Mouse (Mus musculus): ENCODE measurements around the gene Traf1. TPM values are rescaled to one million over a fixed set of nuclear protein-coding genes. Genes with fewer than 3 reads are reported as not detected.

Traf1 gene
- polyA plus RNA-seq, 1 experiment from 2014 or later: 4.4 TPM

DNA sequence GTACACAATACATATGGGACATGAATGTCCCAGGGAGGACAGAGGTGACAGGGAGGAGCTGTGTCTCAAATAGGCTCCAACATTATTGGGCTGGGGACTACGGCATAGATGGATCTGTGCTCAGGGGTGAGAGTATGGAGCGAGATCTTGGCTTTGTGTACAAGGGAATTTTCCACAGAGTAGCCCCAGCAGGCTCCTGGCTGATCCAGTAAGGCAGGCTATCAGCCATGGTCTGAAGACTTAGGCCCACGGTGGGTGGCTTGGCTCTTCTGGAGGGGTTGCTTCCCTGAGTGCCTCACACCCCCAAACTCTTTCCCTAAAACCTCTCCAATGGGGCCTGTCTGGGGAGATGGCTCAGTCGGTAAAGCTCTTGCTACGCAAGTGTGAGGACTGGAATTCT, 21.3 kb downstream of the Traf1 start:
- Histone ChIP-seq H3K4me1 (ENCODE audit: control insufficient read depth, insufficient read depth, low read length) (0 out of 2 replicates have a peak, but pooled peaks cover 7% of the 10 kb centered on the region), H3K27me3 (ENCODE audit: control insufficient read depth, insufficient read depth, low read length) (no peaks in the 10 kb centered on the region), H3K9ac (replicated peaks; ENCODE audit: low read depth, low read length) (no peak overlapping the region), H3K36me3 (ENCODE audit: control insufficient read depth, insufficient read depth, low read length) (no peaks in the 10 kb centered on the region), H3K4me3 (ENCODE audit: low read depth, low read length) (no peak overlapping the region), H3K4me2 (ENCODE audit: low read depth, low read length) (no peak overlapping the region), H3K27ac (ENCODE audit: low read depth, low read length) (no peak overlapping the region), H3K9me3 (ENCODE audit: control insufficient read depth, low read length) (no peaks in the 10 kb centered on the region)
- no peak for ATAC-seq (ENCODE audit: low read depth)
- 73% methylated on average over 5 of the region's 5 CpGs for WGBS

- 0 out of 2 replicates have a peak, but pooled peaks cover 7% of the 10 kb centered on the region for H3K4me1 ChIP-seq (ENCODE audit: control insufficient read depth, insufficient read depth, low read length)
- H3K27me3 ChIP-seq (ENCODE audit: control insufficient read depth, insufficient read depth, low read length): no peaks in the 10 kb centered on the region
- H3K9ac ChIP-seq (replicated peaks; ENCODE audit: low read depth, low read length): no peak overlapping the region
- no peaks in the 10 kb centered on the region for H3K9me3 ChIP-seq (ENCODE audit: control insufficient read depth, low read length)
- no peak for ATAC-seq (ENCODE audit: low read depth)
- no peak overlapping the region for H3K27ac ChIP-seq (ENCODE audit: low read depth, low read length)
- no peak overlapping the region for H3K4me2 ChIP-seq (ENCODE audit: low read depth, low read length)
- H3K36me3 ChIP-seq (ENCODE audit: control insufficient read depth, insufficient read depth, low read length): no peaks in the 10 kb centered on the region
- WGBS: 71% methylated on average over 8 of the region's 8 CpGs
- no peak overlapping the region for H3K4me3 ChIP-seq (ENCODE audit: low read depth, low read length)
Measured at GRCm38 (mm10) chr2:34938269-34939208, 23.0 kb downstream of the Traf1 start.

DNA sequence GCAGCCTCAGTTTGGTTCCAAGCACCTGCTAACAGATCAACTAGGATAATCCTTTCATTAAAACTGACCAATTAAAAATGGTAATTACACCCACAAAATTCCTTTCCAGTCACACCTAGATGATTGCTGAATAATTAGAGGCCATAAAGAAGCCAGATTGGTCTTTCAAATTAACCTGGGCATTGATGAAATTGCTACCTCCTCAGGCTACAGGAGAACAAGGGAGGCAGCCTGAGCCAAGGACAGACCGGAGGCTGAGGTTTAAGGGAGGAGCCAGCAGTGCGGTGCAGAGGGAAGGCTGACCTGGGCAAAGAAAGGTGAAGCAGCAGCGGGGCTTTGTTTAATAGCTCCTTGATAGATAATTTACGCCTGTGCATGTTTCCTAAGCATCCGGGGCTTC, 24.1 kb downstream of the Traf1 start:
- H3K27me3 ChIP-seq (ENCODE audit: control insufficient read depth, insufficient read depth, low read length): no peaks in the 10 kb centered on the region
- H3K9ac ChIP-seq (replicated peaks; ENCODE audit: low read depth, low read length): no peak overlapping the region
- H3K9me3 ChIP-seq (ENCODE audit: control insufficient read depth, low read length): no peaks in the 10 kb centered on the region
- ATAC-seq (ENCODE audit: low read depth): no peak
- 0 out of 2 replicates have a peak, but pooled peaks cover 7% of the 10 kb centered on the region for H3K4me1 ChIP-seq (ENCODE audit: control insufficient read depth, insufficient read depth, low read length)
- H3K27ac ChIP-seq (ENCODE audit: low read depth, low read length): no peak overlapping the region
- WGBS: 26% methylated on average over 5 of the region's 5 CpGs
- H3K36me3 ChIP-seq (ENCODE audit: control insufficient read depth, insufficient read depth, low read length): no peaks in the 10 kb centered on the region
- H3K4me3 ChIP-seq (ENCODE audit: low read depth, low read length): no peak overlapping the region
- H3K4me2 ChIP-seq (ENCODE audit: low read depth, low read length): no peak overlapping the region

- no peak overlapping the region for H3K4me2 ChIP-seq (ENCODE audit: low read depth, low read length)
- H3K4me3 ChIP-seq (ENCODE audit: low read depth, low read length): no peak overlapping the region
- no peak overlapping the region for H3K9ac ChIP-seq (replicated peaks; ENCODE audit: low read depth, low read length)
- no peaks in the 10 kb centered on the region for H3K27me3 ChIP-seq (ENCODE audit: control insufficient read depth, insufficient read depth, low read length)
- no peaks in the 10 kb centered on the region for H3K9me3 ChIP-seq (ENCODE audit: control insufficient read depth, low read length)
- no peaks in the 10 kb centered on the region for H3K4me1 ChIP-seq (ENCODE audit: control insufficient read depth, insufficient read depth, low read length)
- WGBS: 85% methylated on average over 5 of the region's 5 CpGs
- ATAC-seq (ENCODE audit: low read depth): no peak
- H3K27ac ChIP-seq (ENCODE audit: low read depth, low read length): no peak overlapping the region
- no peaks in the 10 kb centered on the region for H3K36me3 ChIP-seq (ENCODE audit: control insufficient read depth, insufficient read depth, low read length)
Measured at GRCm38 (mm10) chr2:34927320-34927719, 34.3 kb downstream of the Traf1 start.

GRCm38 (mm10) chr2:34922729-34923128, 38.8 kb downstream of the Traf1 start:
- no peaks in the 10 kb centered on the region for H3K9me3 ChIP-seq (ENCODE audit: control insufficient read depth, low read length)
- no peak overlapping the region for H3K27ac ChIP-seq (ENCODE audit: low read depth, low read length)
- no peak overlapping the region for H3K4me3 ChIP-seq (ENCODE audit: low read depth, low read length)
- H3K27me3 ChIP-seq (ENCODE audit: control insufficient read depth, insufficient read depth, low read length): no peaks in the 10 kb centered on the region
- ATAC-seq (ENCODE audit: low read depth): no peak
- WGBS: 21% methylated on average over 2 of the region's 2 CpGs
- no peak overlapping the region for H3K9ac ChIP-seq (replicated peaks; ENCODE audit: low read depth, low read length)
- no peaks in the 10 kb centered on the region for H3K36me3 ChIP-seq (ENCODE audit: control insufficient read depth, insufficient read depth, low read length)
- no peak overlapping the region for H3K4me2 ChIP-seq (ENCODE audit: low read depth, low read length)
- H3K4me1 ChIP-seq (ENCODE audit: control insufficient read depth, insufficient read depth, low read length): no peaks in the 10 kb centered on the region

GRCm38 (mm10) chr2:34920144-34920543, 41.4 kb downstream of the Traf1 start:
- WGBS: 48% methylated on average over 2 of the region's 2 CpGs

DNA sequence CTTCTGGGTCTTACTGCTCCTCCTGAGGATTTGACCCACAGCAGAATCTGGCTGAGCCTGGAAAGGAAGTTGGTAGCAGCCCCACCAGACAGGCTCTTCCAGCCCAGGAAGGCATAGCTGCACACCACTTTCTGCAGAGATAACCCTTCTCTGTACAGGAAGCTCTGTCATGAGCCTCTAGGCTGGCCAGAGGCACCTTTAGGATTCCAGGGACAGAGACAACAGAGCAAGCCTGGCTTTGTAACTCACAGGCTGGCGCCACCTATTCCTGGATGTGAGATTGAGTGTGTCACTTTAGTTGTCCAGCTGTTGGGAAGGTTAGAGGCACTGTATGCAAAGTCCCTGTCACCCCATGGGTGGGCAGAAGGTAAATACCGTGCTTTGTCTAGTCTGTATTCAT, 46.5 kb downstream of the Traf1 start:
- Histone ChIP-seq H3K27ac (ENCODE audit: low read depth, low read length) (no peak overlapping the region), H3K27me3 (ENCODE audit: control insufficient read depth, insufficient read depth, low read length) (peaks cover 10% of the 10 kb centered on the region), H3K36me3 (ENCODE audit: control insufficient read depth, insufficient read depth, low read length) (no peaks in the 10 kb centered on the region), H3K4me1 (ENCODE audit: control insufficient read depth, insufficient read depth, low read length) (peaks cover 14% of the 10 kb centered on the region; the same call in 1 of the 2 replicates), H3K9me3 (ENCODE audit: control insufficient read depth, low read length) (no peaks in the 10 kb centered on the region), H3K4me3 (ENCODE audit: low read depth, low read length) (no peak overlapping the region), H3K9ac (replicated peaks; ENCODE audit: low read depth, low read length) (no peak overlapping the region), H3K4me2 (ENCODE audit: low read depth, low read length) (no peak overlapping the region)
- WGBS: 53% methylated on average over 2 of the region's 2 CpGs
- no peak for ATAC-seq (ENCODE audit: low read depth)

More at GRCm38 (mm10) chr2:34920144-34920543, 41.4 kb downstream of the Traf1 start:
- ATAC-seq (ENCODE audit: low read depth): no peak
- Histone ChIP-seq H3K4me3 (ENCODE audit: low read depth, low read length) (no peak overlapping the region), H3K9me3 (ENCODE audit: control insufficient read depth, low read length) (no peaks in the 10 kb centered on the region), H3K36me3 (ENCODE audit: control insufficient read depth, insufficient read depth, low read length) (no peaks in the 10 kb centered on the region), H3K9ac (replicated peaks; ENCODE audit: low read depth, low read length) (no peak overlapping the region), H3K4me2 (ENCODE audit: low read depth, low read length) (no peak overlapping the region), H3K27me3 (ENCODE audit: control insufficient read depth, insufficient read depth, low read length) (0 out of 2 replicates have a peak, but pooled peaks cover 1% of the 10 kb centered on the region), H3K4me1 (ENCODE audit: control insufficient read depth, insufficient read depth, low read length) (no peaks in the 10 kb centered on the region), H3K27ac (ENCODE audit: low read depth, low read length) (no peak overlapping the region)

DNA sequence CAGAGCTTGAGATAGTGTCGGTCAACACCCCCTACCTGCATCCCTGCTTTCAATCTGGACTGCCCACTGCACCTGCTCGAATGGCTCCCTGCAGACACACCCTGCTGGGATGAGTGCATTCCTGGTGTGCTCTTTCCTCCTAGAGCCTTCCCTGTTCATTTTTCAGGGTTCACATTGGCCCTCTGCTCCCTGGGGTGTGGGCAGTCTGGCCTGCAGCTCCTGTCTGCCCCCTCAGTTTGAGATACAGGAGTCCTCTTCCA, 46.8 kb downstream of the Traf1 start:
- no peak overlapping the region for H3K9ac ChIP-seq (replicated peaks; ENCODE audit: low read depth, low read length)
- peaks cover 10% of the 10 kb centered on the region for H3K27me3 ChIP-seq (ENCODE audit: control insufficient read depth, insufficient read depth, low read length)

GRCm38 (mm10) chr2:34914069-34914822, 47.3 kb downstream of the Traf1 start:
- H3K27me3 ChIP-seq (ENCODE audit: control insufficient read depth, insufficient read depth, low read length): peaks cover 10% of the 10 kb centered on the region
- H3K36me3 ChIP-seq (ENCODE audit: control insufficient read depth, insufficient read depth, low read length): no peaks in the 10 kb centered on the region
- peak overlapping the region; percentile 95 for H3K4me2 ChIP-seq (ENCODE audit: low read depth, low read length)
- peaks cover 14% of the 10 kb centered on the region; the same call in 1 of the 2 replicates for H3K4me1 ChIP-seq (ENCODE audit: control insufficient read depth, insufficient read depth, low read length)
- 2% methylated on average over 42 of the region's 50 CpGs for whole genome bisulfite sequencing
- H3K27ac ChIP-seq (ENCODE audit: low read depth, low read length): no peak overlapping the region
- peak overlapping the region; percentile 50 for H3K4me3 ChIP-seq (ENCODE audit: low read depth, low read length)
- ATAC-seq (ENCODE audit: low read depth): peak; percentile 64
- peak overlapping the region; percentile 57 for H3K9ac ChIP-seq (replicated peaks; ENCODE audit: low read depth, low read length)
- no peaks in the 10 kb centered on the region for H3K9me3 ChIP-seq (ENCODE audit: control insufficient read depth, low read length)

More for the DNA sequence above, 46.8 kb downstream of the Traf1 start:
- no peak overlapping the region; the same call in 1 of the 2 replicates for H3K4me2 ChIP-seq (ENCODE audit: low read depth, low read length)
- WGBS: 11% methylated on average over 2 of the region's 2 CpGs
- ATAC-seq (ENCODE audit: low read depth): no peak
- H3K4me3 ChIP-seq (ENCODE audit: low read depth, low read length): no peak overlapping the region
- no peaks in the 10 kb centered on the region for H3K9me3 ChIP-seq (ENCODE audit: control insufficient read depth, low read length)
- H3K4me1 ChIP-seq (ENCODE audit: control insufficient read depth, insufficient read depth, low read length): peaks cover 14% of the 10 kb centered on the region; the same call in 1 of the 2 replicates
- no peak overlapping the region for H3K27ac ChIP-seq (ENCODE audit: low read depth, low read length)
- no peaks in the 10 kb centered on the region for H3K36me3 ChIP-seq (ENCODE audit: control insufficient read depth, insufficient read depth, low read length)
